Mouse (Mus musculus): ENCODE data around the gene Sec16a. TPM values are rescaled to one million over a fixed set of nuclear protein-coding genes. Genes with fewer than 3 reads are reported as not detected.

The Sec16a gene
- total and polyA plus RNA-seq, 3 experiments: 46.4 to 84.9 (median 70.8) TPM

- peak; percentile 74 for DNase-seq
These were observed 29.9 kb upstream of the Sec16a start for GRCm38 (mm10) chr2:26474789-26475504.

GRCm38 (mm10) chr2:26472312-26473090 lies 27.5 kb upstream of the Sec16a start:
- no peak for DNase-seq

- no peak for DNase-seq
These were observed 26.8 kb upstream of the Sec16a start for GRCm38 (mm10) chr2:26471652-26472285.

GRCm38 (mm10) chr2:26470967-26471366 lies 26.0 kb upstream of the Sec16a start:
- no peak for DNase-seq

GRCm38 (mm10) chr2:26468376-26468775 lies 23.4 kb upstream of the Sec16a start:
- DNase-seq: no peak

- no peak for DNase-seq
These were observed 18.4 kb upstream of the Sec16a start for GRCm38 (mm10) chr2:26463412-26463811.

- no peak for DNase-seq
These were observed 18.0 kb upstream of the Sec16a start for GRCm38 (mm10) chr2:26462980-26463379.

- DNase-seq: no peak
These were observed 16.7 kb upstream of the Sec16a start for GRCm38 (mm10) chr2:26461667-26462066.

- no peak for DNase-seq
These were observed 15.8 kb upstream of the Sec16a start for GRCm38 (mm10) chr2:26460837-26461236.

- no peak for DNase-seq
These were observed 15.2 kb upstream of the Sec16a start for GRCm38 (mm10) chr2:26460097-26460646.

GRCm38 (mm10) chr2:26459478-26459877 lies 14.5 kb upstream of the Sec16a start:
- DNase-seq: no peak

GRCm38 (mm10) chr2:26458402-26459124 lies 13.5 kb upstream of the Sec16a start:
- no peak for DNase-seq

- peak; percentile 70 for DNase-seq
These were observed 4.4 kb upstream of the Sec16a start for GRCm38 (mm10) chr2:26449121-26450060.

GRCm38 (mm10) chr2:26447451-26447850 lies 2.4 kb upstream of the Sec16a start:
- no peak for DNase-seq

GRCm38 (mm10) chr2:26446671-26447070 lies 1.7 kb upstream of the Sec16a start:
- peak; percentile 18 for DNase-seq

- peak; percentile 97 for DNase-seq
These were observed 840 bp upstream of the Sec16a start for GRCm38 (mm10) chr2:26445666-26446445.

GRCm38 (mm10) chr2:26444368-26444767 lies 648 bp downstream of the Sec16a start:
- DNase-seq: peak; percentile 54

- no peak for DNase-seq
These were observed 1.1 kb downstream of the Sec16a start for GRCm38 (mm10) chr2:26443876-26444275.

GRCm38 (mm10) chr2:26442843-26443242 lies 2.2 kb downstream of the Sec16a start:
- no peak for DNase-seq

GRCm38 (mm10) chr2:26441688-26442087 lies 3.3 kb downstream of the Sec16a start:
- DNase-seq: no peak

Measured in adrenal gland, adult 2 months (tissue).